Mouse (Mus musculus) intestine, embryonic 14.5 days (tissue): ENCODE results near the gene Rabif. TPM values are rescaled to one million over a fixed set of nuclear protein-coding genes. Genes with fewer than 3 reads are reported as not detected.

Experiments
- ATAC-seq: fragments of 200-750 bp; cut with Nextera tagmentation; replicated peaks from 2 replicates; pipeline ENCODE4 v1.8.0; 2017; ENCODE audit warnings: low read depth, moderate number of reproducible peaks, moderate TSS enrichment, moderate library complexity; ENCODE audit not compliant: low FRiP score, low TSS enrichment
- DNase-seq: peaks from one replicate; pipeline ENCODE4 v3.0.0-alpha.2; 2018; ENCODE audit warnings: low spot score
- H3K27ac ChIP-seq: fragments of 300-500 bp; sonication (generic); 2 replicates; pipeline ENCODE4 v1.5.1; 2014; ENCODE audit warnings: low read depth, mild to moderate bottlenecking, control low read depth
- H3K27me3 ChIP-seq: fragments of 300-500 bp; sonication (generic); replicated peaks from 2 replicates; pipeline ENCODE4 v1.6.1; 2014; ENCODE audit warnings: low read length, control low read depth; ENCODE audit not compliant: control insufficient read depth, insufficient read depth
- H3K36me3 ChIP-seq: fragments of 300-500 bp; sonication (generic); 2 replicates; pipeline ENCODE4 v1.6.1; 2014; ENCODE audit warnings: low read length, control low read depth; ENCODE audit not compliant: control insufficient read depth, insufficient read depth
- H3K4me1 ChIP-seq: fragments of 300-500 bp; sonication (generic); replicated peaks from 2 replicates; pipeline ENCODE4 v1.6.1; 2014; ENCODE audit warnings: low read length, control low read depth, mixed read lengths; ENCODE audit not compliant: control insufficient read depth, insufficient read depth
- H3K4me2 ChIP-seq: fragments of 300-500 bp; sonication (generic); 2 replicates; pipeline ENCODE4 v1.6.1; 2014; ENCODE audit warnings: low read length
- H3K4me3 ChIP-seq: fragments of 300-500 bp; sonication (generic); 2 replicates; pipeline ENCODE4 v1.5.1; 2014; ENCODE audit warnings: low read depth, low read length, control low read depth, mixed read lengths
- H3K9ac ChIP-seq: fragments of 300-500 bp; sonication (generic); 2 replicates; pipeline ENCODE4 v1.6.1; 2014; ENCODE audit warnings: mild to moderate bottlenecking, low read length
- H3K9me3 ChIP-seq: fragments of 300-500 bp; sonication (generic); 2 replicates; pipeline ENCODE4 v1.6.1; 2016; ENCODE audit warnings: low read length, control low read depth; ENCODE audit not compliant: control insufficient read depth
- WGBS: fragments of 180-500 bp; shearing (Covaris S2); extraction: QIAGEN DNeasy Blood & Tissue Kit; methylation state at CpG from one replicate; pipeline ENCODE4 v1.1.7; 2014; 5-methylcytosine and 5-hydroxymethylcytosine counted together
- polyA plus RNA-seq: library from polyadenylated mRNA; unstranded; fragments of >200 nt; fragmentation: Nextera tagmentation; extraction: Ambion mirVana; gene quantifications from 2 replicates; pipeline ENCODE4 v1.2.1, GENCODE M21; 2014

Gene Rabif
- polyA plus RNA-seq, 1 experiment from 2014 or later: 41.8 TPM

GRCm38 (mm10) chr1:134551869-134552268 is 57.4 kb downstream of the Rabif start:
- Histone ChIP-seq H3K9me3 (no peaks in the 10 kb centered on the region), H3K9ac (no peak overlapping the region), H3K36me3 (no peaks in the 10 kb centered on the region), H3K4me1 (peaks cover 13% of the 10 kb centered on the region), H3K27me3 (no peaks in the 10 kb centered on the region), H3K27ac (no peak overlapping the region), H3K4me3 (no peak overlapping the region), H3K4me2 (no peak overlapping the region)
- ATAC-seq (no peak), DNase-seq (no peak)
- WGBS: 92% methylated on average over 3 of the region's 3 CpGs

DNA sequence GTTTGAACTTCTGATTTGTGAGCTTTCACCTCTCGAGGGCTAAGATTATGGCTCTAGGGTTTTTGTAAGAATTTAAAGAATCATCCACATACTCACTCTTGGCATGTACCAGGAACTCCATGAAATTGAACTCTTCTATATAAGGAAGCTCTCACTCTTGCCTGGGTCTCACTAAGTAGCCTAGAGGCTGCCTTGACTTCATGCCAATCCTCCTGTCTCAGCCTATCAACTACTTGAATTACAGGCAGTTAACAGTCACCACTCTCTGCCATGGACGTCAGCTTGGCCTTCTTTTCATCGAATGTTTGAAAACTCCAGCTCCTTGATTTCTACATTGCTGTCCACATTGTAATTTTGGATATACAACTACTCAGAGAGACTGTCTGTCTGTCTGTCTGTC is 57.9 kb downstream of the Rabif start:
- Histone ChIP-seq H3K9me3 (no peaks in the 10 kb centered on the region), H3K27me3 (no peaks in the 10 kb centered on the region), H3K36me3 (no peaks in the 10 kb centered on the region), H3K4me2 (no peak overlapping the region), H3K4me3 (no peak overlapping the region), H3K9ac (no peak overlapping the region), H3K4me1 (peaks cover 13% of the 10 kb centered on the region), H3K27ac (no peak overlapping the region)
- 63% methylated on average over 3 of the region's 3 CpGs for WGBS
- no peak for DNase-seq
- no peak for ATAC-seq

DNA sequence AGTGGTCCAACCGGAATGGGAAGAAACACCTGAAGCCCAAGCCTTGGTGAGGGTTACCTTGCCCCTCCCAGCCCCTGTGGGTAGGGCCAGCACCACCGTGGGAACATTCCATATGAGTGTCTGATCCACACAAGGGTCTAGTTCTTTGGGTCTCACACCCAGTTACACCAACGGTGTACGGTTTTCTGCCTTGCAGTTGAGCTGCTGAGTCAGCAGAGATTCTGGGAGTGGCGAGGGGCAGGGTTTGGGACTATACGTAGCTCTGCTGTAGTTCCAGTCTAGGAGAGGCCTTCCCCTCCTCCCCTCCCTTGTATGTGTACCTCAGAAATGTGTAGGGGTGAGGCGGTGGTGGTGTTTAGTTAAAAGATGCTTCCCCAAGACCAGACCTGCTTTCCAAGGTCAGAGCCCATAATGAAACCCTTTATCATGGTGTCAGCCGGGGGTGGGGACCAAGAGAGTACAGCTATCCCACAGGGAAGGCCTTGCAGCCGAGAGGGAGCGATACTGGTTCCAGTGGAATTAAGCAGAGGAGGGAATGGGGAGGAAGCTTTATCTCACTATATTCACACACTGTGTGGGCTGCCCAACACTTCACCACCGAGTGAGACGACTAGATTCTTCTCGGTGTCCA is 60.9 kb downstream of the Rabif start:
- Histone ChIP-seq H3K4me3 (peak overlapping the region; percentile 58; the same call in 1 of the 2 replicates), H3K36me3 (no peaks in the 10 kb centered on the region), H3K9ac (peak overlapping the region; percentile 82), H3K9me3 (no peaks in the 10 kb centered on the region), H3K27ac (peak overlapping the region; percentile 94), H3K27me3 (no peaks in the 10 kb centered on the region), H3K4me1 (peaks cover 16% of the 10 kb centered on the region), H3K4me2 (peak overlapping the region; percentile 71)
- peak; percentile 72 for DNase-seq
- WGBS: 10% methylated on average over 13 of the region's 13 CpGs
- peak; percentile 28 for ATAC-seq

GRCm38 (mm10) chr1:134555871-134556670 is 61.6 kb downstream of the Rabif start:
- Histone ChIP-seq H3K4me2 (peak overlapping the region; percentile 71), H3K36me3 (no peaks in the 10 kb centered on the region), H3K4me3 (peak overlapping the region; percentile 58), H3K9ac (peak overlapping the region; percentile 82), H3K9me3 (no peaks in the 10 kb centered on the region), H3K4me1 (peaks cover 16% of the 10 kb centered on the region), H3K27me3 (no peaks in the 10 kb centered on the region), H3K27ac (peak overlapping the region; percentile 94)
- ATAC-seq: peak; percentile 5
- under 1% methylated on average over 45 of the region's 46 CpGs for WGBS
- no peak for DNase-seq

GRCm38 (mm10) chr1:134556671-134557218 is 62.3 kb downstream of the Rabif start:
- Histone ChIP-seq H3K4me1 (peaks cover 16% of the 10 kb centered on the region), H3K9me3 (no peaks in the 10 kb centered on the region), H3K27me3 (no peaks in the 10 kb centered on the region), H3K9ac (peak overlapping the region; percentile 82), H3K4me2 (peak overlapping the region; percentile 71), H3K4me3 (peak overlapping the region; percentile 58), H3K27ac (peak overlapping the region; percentile 94), H3K36me3 (no peaks in the 10 kb centered on the region)
- WGBS: under 1% methylated on average over 35 of the region's 35 CpGs
- peak; percentile 96 for ATAC-seq
- peak; percentile 94 for DNase-seq

Other genes with a start within 250 kb of the Rabif start
- gene Myog, start 204.7 kb upstream of the Rabif start, polyA plus RNA-seq: 0.16 TPM in 1 of 2 replicates, not detected in the other
- 4.3 and 4.5 TPM in 2 replicates for gene Ppfia4, start 161.7 kb upstream of the Rabif start, polyA plus RNA-seq
- gene Tmem183a, start 132.7 kb upstream of the Rabif start, polyA plus RNA-seq: 89.2 and 93.4 TPM in 2 replicates
- 0.09 TPM in 1 of 2 replicates, not detected in the other for gene 4933406M09Rik, start 108.7 kb upstream of the Rabif start, polyA plus RNA-seq
- gene Cyb5r1, start 89.1 kb upstream of the Rabif start, polyA plus RNA-seq: 34.9 and 38.3 TPM in 2 replicates
- 80.1 and 80.6 TPM in 2 replicates for gene Adipor1, start 79.3 kb upstream of the Rabif start, polyA plus RNA-seq
- 18.9 and 25.7 TPM in 2 replicates for gene Klhl12, start 39.1 kb upstream of the Rabif start, polyA plus RNA-seq
- gene Mgat4e, start 55.0 kb downstream of the Rabif start, polyA plus RNA-seq: not detected in 2 replicates
- gene Kdm5b, start 65.5 kb downstream of the Rabif start, polyA plus RNA-seq: 54.2 and 59.9 TPM in 2 replicates
- gene Syt2, start 152.0 kb downstream of the Rabif start, polyA plus RNA-seq: 2.1 and 2.9 TPM in 2 replicates